Mouse (Mus musculus) megakaryocyte, embryonic 14.5 days (primary cell): ENCODE measurements around the gene Msl1.

ENCODE experiments used
- FLI1 ChIP-seq: IDR thresholded peaks from 2 replicates; pipeline ENCODE4 v1.6.1; 2012; ENCODE audit warnings: low read length, inconsistent platforms, mixed read lengths
- GATA1 ChIP-seq: IDR thresholded peaks from 3 replicates; pipeline ENCODE4 v1.6.1; 2012; ENCODE audit warnings: mixed read lengths, low read length, inconsistent platforms, borderline replicate concordance

DNA sequence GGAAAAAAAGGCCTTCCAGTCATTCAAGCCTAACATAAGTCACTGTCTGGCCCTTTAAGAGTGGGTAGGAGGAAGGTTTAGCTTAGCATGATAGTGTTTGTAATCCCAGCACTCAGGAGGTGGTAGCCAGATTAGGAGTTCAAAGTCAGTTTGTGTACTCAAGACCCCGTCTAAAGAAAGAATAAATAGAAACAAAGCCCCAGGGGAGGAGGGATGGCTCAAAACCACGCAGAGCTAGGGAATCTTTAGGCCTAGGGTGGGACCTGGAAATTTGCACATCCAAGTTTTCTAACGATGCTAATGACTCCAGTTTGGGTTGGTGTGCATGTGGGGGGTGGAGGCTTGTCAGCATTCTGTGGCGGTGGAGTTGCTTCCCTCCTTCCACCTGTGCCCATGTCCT, 3.2 kb upstream of the Msl1 start:
- no peak for TF ChIP-seq GATA1
- no peak for TF ChIP-seq FLI1
